In the genomic region with DNA sequence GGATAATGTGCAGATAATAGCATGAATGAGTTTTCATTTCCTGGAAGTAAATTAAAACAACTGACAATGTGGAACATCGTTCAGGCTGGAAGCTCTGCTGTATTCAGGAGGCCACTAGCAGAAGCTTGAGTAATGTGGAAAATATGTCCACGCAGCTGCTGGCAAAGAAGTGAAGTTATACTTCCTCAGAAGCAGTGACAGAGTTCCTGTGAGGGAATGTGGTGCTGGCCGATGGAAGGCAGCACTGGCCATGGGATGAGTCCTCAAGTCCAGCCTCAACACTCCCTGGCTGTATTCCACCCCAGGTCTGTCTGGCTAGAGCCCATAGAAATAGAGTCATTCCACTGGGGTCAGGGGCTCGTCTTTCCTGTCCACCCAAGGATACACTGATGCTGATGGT, we compare ENCODE assay signal across 11 mouse cellular contexts.
A peak's percentile ranks its signal among the peaks of the same experiment; 100 is the strongest.
DNase-seq lines count a peak whose midpoint lies in the region; ATAC-seq and TF ChIP-seq lines count a peak whose summit lies in the region.
"Had no signal": no experiment of that assay in that cellular context is flagged by ENCODE, and none has a peak within 500 bp of the region (broad histone marks: within the 10 kb centered on the region; RNA-seq: fewer than 3 reads in every experiment).

No protein-coding gene starts in this region.

- H3K27me3 ChIP-seq in limb, embryonic 14.5 days (ENCODE audit: control insufficient read depth, insufficient read depth, low read length) = no peaks in the 10 kb centered on the region
- no peaks in the 10 kb centered on the region for H3K27me3 ChIP-seq in limb, embryonic 10.5 days (ENCODE audit: low read depth, poor library complexity, severe bottlenecking)
- no peaks in the 10 kb centered on the region for H3K27me3 ChIP-seq in heart, embryonic 14.5 days (ENCODE audit: control insufficient read depth, insufficient read depth, low read length)
- no peaks in the 10 kb centered on the region for H3K27me3 ChIP-seq in forebrain, embryonic 15.5 days
- H3K27me3 ChIP-seq: embryonic facial prominence, embryonic 13.5 days had no signal

- WGBS in limb, embryonic 14.5 days = 70% methylated on average over 4 of the region's 4 CpGs
- WGBS in limb, embryonic 10.5 days = 83% methylated on average over 4 of the region's 4 CpGs
- WGBS in heart, embryonic 14.5 days = 12% methylated on average over 4 of the region's 4 CpGs
- WGBS in forebrain, embryonic 15.5 days = 39% methylated on average over 4 of the region's 4 CpGs

- no peak overlapping the region for H3K4me2 ChIP-seq in limb, embryonic 14.5 days (replicated peaks; ENCODE audit: low read depth, low read length, severe bottlenecking)
- peak overlapping the region; percentile 60 for H3K4me2 ChIP-seq in heart, embryonic 14.5 days (ENCODE audit: low read length)
- no peak overlapping the region for H3K4me2 ChIP-seq in forebrain, embryonic 15.5 days (replicated peaks)
- H3K4me2 ChIP-seq: embryonic facial prominence, embryonic 13.5 days had no signal

- no peak overlapping the region for H3K4me3 ChIP-seq in limb, embryonic 14.5 days (replicated peaks; ENCODE audit: low read length)
- no peak overlapping the region for H3K4me3 ChIP-seq in limb, embryonic 10.5 days
- H3K4me3 ChIP-seq in heart, embryonic 14.5 days (ENCODE audit: control insufficient read depth in 1 of 2, insufficient read depth in 1 of 2, low read depth in 1 of 2, low read length in 2 of 2) = no peak overlapping the region
- H3K4me3 ChIP-seq in forebrain, embryonic 15.5 days = no peak overlapping the region
- H3K4me3 ChIP-seq: embryonic facial prominence, embryonic 13.5 days; hindbrain, embryonic 10.5 days had no signal

- DNase-seq in limb, embryonic 14.5 days (ENCODE audit: low spot score) = peak; percentile 50
- DNase-seq in limb, embryonic 10.5 days (ENCODE audit: low spot score) = no peak
- peak; percentile 67 for DNase-seq in gastrocnemius, adult 18-20 months (ENCODE audit: low spot score)
- DNase-seq in cerebellum, postnatal 4 days (ENCODE audit: low spot score in 2 of 2) = no peak
- DNase-seq in retina, postnatal 1 day = no peak
- DNase-seq: thymus, postnatal 25 days had no signal

- ATAC-seq in limb, embryonic 14.5 days (ENCODE audit: low FRiP score, low read depth) = no peak
- peak; percentile 54 for ATAC-seq in heart, embryonic 14.5 days (ENCODE audit: insufficient number of reproducible peaks, insufficient read depth, low FRiP score, low read depth)
- 0 out of 2 replicates have a peak, but pooled peaks have one; percentile 7 for ATAC-seq in megakaryocyte progenitor cell, adult 5-6 weeks (replicated peaks; ENCODE audit: poor library complexity)
- no peak for ATAC-seq in forebrain, embryonic 15.5 days (replicated peaks)

- H3K9me3 ChIP-seq in limb, embryonic 14.5 days (ENCODE audit: control insufficient read depth, low read length) = no peaks in the 10 kb centered on the region
- no peaks in the 10 kb centered on the region for H3K9me3 ChIP-seq in limb, embryonic 10.5 days (replicated peaks)
- no peaks in the 10 kb centered on the region for H3K9me3 ChIP-seq in heart, embryonic 14.5 days (ENCODE audit: control insufficient read depth, low read length)
- no peaks in the 10 kb centered on the region for H3K9me3 ChIP-seq in forebrain, embryonic 15.5 days
- H3K9me3 ChIP-seq: embryonic facial prominence, embryonic 13.5 days; hindbrain, embryonic 10.5 days had no signal

- H3K9ac ChIP-seq in limb, embryonic 14.5 days (ENCODE audit: low read depth, low read length, severe bottlenecking) = no peak overlapping the region
- no peak overlapping the region for H3K9ac ChIP-seq in heart, embryonic 14.5 days (ENCODE audit: low read length)
- H3K9ac ChIP-seq in forebrain, embryonic 15.5 days (replicated peaks) = no peak overlapping the region
- H3K9ac ChIP-seq: embryonic facial prominence, embryonic 13.5 days had no signal

- no peaks in the 10 kb centered on the region for H3K36me3 ChIP-seq in limb, embryonic 14.5 days (ENCODE audit: control insufficient read depth, insufficient read depth, low read length)
- H3K36me3 ChIP-seq in limb, embryonic 10.5 days = no peaks in the 10 kb centered on the region
- no peaks in the 10 kb centered on the region for H3K36me3 ChIP-seq in heart, embryonic 14.5 days (ENCODE audit: control insufficient read depth, insufficient read depth, low read length)
- no peaks in the 10 kb centered on the region for H3K36me3 ChIP-seq in forebrain, embryonic 15.5 days
- H3K36me3 ChIP-seq: hindbrain, embryonic 10.5 days had no signal

- no peak for TF ChIP-seq POLR2A in limb, embryonic 14.5 days (IDR thresholded peaks at IDR 0.05; ENCODE audit: borderline replicate concordance, extremely low read depth, insufficient read depth, insufficient read length)

- no peaks in the 10 kb centered on the region for H3K4me1 ChIP-seq in limb, embryonic 14.5 days (ENCODE audit: control insufficient read depth, insufficient read depth, low read length)
- peaks cover 3% of the 10 kb centered on the region; the same call in 1 of the 2 replicates for H3K4me1 ChIP-seq in limb, embryonic 10.5 days
- H3K4me1 ChIP-seq in heart, embryonic 14.5 days (ENCODE audit: control insufficient read depth in 2 of 2, insufficient read depth in 2 of 2, low read length in 2 of 2) = peaks cover 24 to 35% of the 10 kb centered on the region in 2 experiments
- peaks cover 15% of the 10 kb centered on the region for H3K4me1 ChIP-seq in forebrain, embryonic 15.5 days
- H3K4me1 ChIP-seq: embryonic facial prominence, embryonic 13.5 days had no signal

- H3K27ac ChIP-seq in limb, embryonic 14.5 days (replicated peaks; ENCODE audit: low read depth, low read length) = no peak overlapping the region
- no peak overlapping the region for H3K27ac ChIP-seq in limb, embryonic 10.5 days
- H3K27ac ChIP-seq in heart, embryonic 14.5 days (replicated peaks in 1 of 2; ENCODE audit: control insufficient read depth in 1 of 2, insufficient read depth in 1 of 2, low read depth in 2 of 2, low read length in 2 of 2) = peak overlapping the region; percentile 92 to 93
- H3K27ac ChIP-seq in forebrain, embryonic 15.5 days (replicated peaks) = no peak overlapping the region
- H3K27ac ChIP-seq: embryonic facial prominence, embryonic 13.5 days; hindbrain, embryonic 10.5 days had no signal

Comparison
In these comparisons a context has a peak if more than half of its experiments do, and no peak if none do; other contexts are left out.
1. DNase-seq: peak in limb, embryonic 14.5 days (single experiment) and gastrocnemius, adult 18-20 months (single experiment); none in limb, embryonic 10.5 days (single experiment), cerebellum, postnatal 4 days (0 of 2) and retina, postnatal 1 day (single experiment).
2. ATAC-seq: peak in heart, embryonic 14.5 days (single experiment) and megakaryocyte progenitor cell, adult 5-6 weeks (single experiment); none in limb, embryonic 14.5 days (single experiment) and forebrain, embryonic 15.5 days (single experiment).
3. H3K27ac ChIP-seq: peak in heart, embryonic 14.5 days (2 of 2); none in limb, embryonic 14.5 days (single experiment), limb, embryonic 10.5 days (single experiment) and forebrain, embryonic 15.5 days (single experiment).